Mouse (Mus musculus) lung, postnatal 0 days (tissue): Measurements from ENCODE around the gene Gm17018.

Source experiments
- CTCF ChIP-seq: IDR thresholded peaks from 2 replicates; pipeline ENCODE4 v1.5.1; 2016; ENCODE audit warnings: antibody characterized with exemption, mild to moderate bottlenecking
- EP300 ChIP-seq: IDR thresholded peaks from 2 replicates; pipeline ENCODE4 v1.6.1; 2016; ENCODE audit warnings: antibody characterized with exemption, mild to moderate bottlenecking, control low read depth

DNA sequence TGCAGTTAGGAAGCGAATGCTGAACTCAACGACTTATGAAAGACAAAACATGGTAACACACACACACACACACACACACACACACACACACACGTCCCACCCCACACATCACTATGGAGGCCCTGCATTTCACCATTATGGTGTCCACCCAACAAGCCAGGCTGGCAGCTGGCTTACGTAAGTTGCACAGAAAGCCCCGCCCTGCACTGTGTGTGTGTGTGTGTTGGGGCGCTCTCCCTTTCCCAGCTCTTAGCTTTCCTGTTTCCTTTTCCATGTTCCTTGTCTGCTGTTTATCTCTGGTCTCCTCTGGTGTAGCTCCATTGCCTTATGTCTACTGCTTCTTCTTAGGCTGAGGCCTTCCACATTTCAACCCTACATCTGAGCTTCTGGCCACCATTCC lies 57.8 kb downstream of the Gm17018 start:
- TF ChIP-seq CTCF = no peak
- TF ChIP-seq EP300 = no peak
